Mouse (Mus musculus): ENCODE measurements around the gene Gm7978. TPM values are rescaled to one million over a fixed set of nuclear protein-coding genes. Genes with fewer than 3 reads are reported as not detected.
"Not testable (repeated sequence)": the region's sequence is repeated elsewhere in the genome, so short reads cannot be mapped to it uniquely, and the experiment has no call there.

Gm7978 gene
- not detected for total RNA-seq (2021)
- long read RNA-seq, experiment 1, result 0 reads
- long read RNA-seq, experiment 2, result 0 reads

GRCm38 (mm10) chr5:95736073-95736472, at the start of gene Gm7978:
Gm7978 (minus strand) TSS chr5:95736173.
- H3K4me3 ChIP-seq; H3K27ac ChIP-seq; DNase-seq; intact Hi-C loops (cut with DNase I): not testable (repeated sequence)

- intact Hi-C loops (cut with DNase I); H3K27ac ChIP-seq; H3K4me3 ChIP-seq; DNase-seq: not testable (repeated sequence)
Observed at GRCm38 (mm10) chr5:95775690-95776089, 39.7 kb upstream of the Gm7978 start, which contains the start of gene E330014E10Rik. E330014E10Rik (plus strand) TSS chr5:95775990.

GRCm38 (mm10) chr5:95741714-95742113, 5.7 kb upstream of the Gm7978 start, which contains the start of gene Gm7982:
Gm7982 (plus strand) TSS chr5:95742014.
- intact Hi-C loops (cut with DNase I); H3K27ac ChIP-seq; DNase-seq; H3K4me3 ChIP-seq: not testable (repeated sequence)

Other genes starting within 250 kb of the Gm7978 start
- gene Gm3286, start 225.4 kb downstream of the Gm7978 start, total RNA-seq (2021), result not detected
- not detected for gene Gm7971, start 141.3 kb downstream of the Gm7978 start, total RNA-seq (2021)
- gene Gm7982, start 5.8 kb upstream of the Gm7978 start, total RNA-seq (2021), result not detected
- not detected for gene E330014E10Rik, start 39.8 kb upstream of the Gm7978 start, total RNA-seq (2021)
- gene Cxcl13, start 220.8 kb upstream of the Gm7978 start, total RNA-seq (2021), result 1 to 10 TPM in 1 of 2 experiments, under 1 TPM in 1; 0.43 to 1.2 TPM